Mouse (Mus musculus) cerebellum, postnatal 4 days (tissue): ENCODE measurements around the gene Olfr1238.

ENCODE experiments used
- DNase-seq, 2 experiments: peaks; one replicate each; pipeline ENCODE4 v3.0.0; 2022; ENCODE audit warnings: low spot score in 2 of 2, mixed read lengths in 1 of 2

Gene Olfr1238

DNA sequence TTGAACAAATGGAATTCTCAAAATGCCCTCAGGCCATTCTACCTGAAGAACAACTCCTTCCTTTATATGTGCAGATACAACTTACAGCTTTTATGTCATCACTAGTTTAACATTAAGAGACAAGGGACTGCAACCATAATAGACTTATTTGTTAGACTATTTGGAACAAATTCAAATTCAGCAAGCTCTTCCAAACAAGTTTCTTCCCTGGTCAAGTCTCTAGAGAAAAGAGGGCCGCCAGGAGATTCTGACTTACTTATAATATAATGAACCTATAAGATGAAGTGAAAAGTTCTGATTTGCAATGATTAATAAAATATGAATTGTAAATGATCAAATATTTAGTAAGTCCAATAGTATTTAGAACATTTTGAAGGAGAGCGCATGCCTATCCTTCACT lies at the start of gene Olfr1238:
Gene Olfr1238, minus strand, starts transcription at position 101 of the 400 bp plus-strand sequence.
- no peak for DNase-seq

DNA sequence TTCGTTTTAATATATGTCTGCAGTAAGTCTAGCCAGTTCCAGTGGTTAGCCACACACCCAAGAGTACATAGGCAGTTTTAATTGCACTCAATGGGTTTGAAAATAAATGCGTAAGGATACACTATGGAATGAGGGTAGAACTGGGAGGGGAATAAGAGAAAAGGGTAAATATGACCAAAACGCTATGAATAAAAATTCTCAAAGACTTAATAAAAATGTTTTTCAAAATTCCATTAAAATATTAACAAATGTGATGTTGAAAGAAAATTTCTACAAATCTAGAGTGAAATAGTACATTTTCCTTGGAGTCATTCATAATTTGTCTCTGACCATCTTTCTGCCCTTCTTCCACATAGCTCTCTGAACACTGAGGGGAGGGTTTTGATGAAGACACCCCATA lies 33.4 kb upstream of the Olfr1238 start, which contains the start of gene Olfr1240:
Gene Olfr1240, minus strand, starts transcription at position 101 of the 400 bp plus-strand sequence.
- no peak for DNase-seq

DNA sequence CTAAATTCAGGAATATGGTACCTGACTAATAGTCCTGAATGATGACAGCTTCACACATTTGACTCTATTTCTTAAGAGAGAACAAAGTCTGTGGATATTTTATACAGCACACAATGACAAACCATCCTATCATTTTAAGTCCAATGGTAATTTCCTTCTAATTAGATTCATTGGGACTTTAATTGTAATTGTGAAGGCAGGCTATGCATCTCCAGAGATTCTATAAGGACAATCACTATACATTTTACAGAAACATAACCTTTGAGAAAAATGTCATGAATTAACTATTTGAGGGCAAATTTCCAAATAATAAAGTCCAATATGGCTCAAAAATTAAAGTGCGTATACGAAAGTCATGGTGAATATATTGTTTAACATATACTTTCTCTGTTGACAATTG lies 10.8 kb upstream of the Olfr1238 start, which contains the start of gene Olfr1239:
Gene Olfr1239, minus strand, starts transcription at position 101 of the 400 bp plus-strand sequence.
- no peak for DNase-seq

DNA sequence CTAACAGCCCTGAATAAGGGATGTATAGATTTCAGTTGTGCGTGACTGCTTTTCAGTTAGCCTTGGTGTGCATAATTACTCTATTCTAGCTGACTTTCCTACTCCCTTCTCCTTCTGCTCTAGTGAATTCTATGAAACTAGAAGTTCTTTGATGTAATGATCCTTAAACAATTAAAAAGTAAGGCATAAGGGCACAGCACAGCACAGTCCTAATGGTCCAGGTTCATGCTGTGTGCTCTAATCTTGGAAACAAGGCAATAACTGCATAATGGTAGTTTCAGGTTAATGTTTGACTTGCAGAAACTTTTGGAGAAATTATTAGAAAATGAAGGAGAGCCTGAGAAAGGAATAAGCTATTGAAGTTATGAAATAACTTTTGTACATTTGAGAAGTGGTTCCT lies 5.1 kb upstream of the Olfr1238 start:
- DNase-seq, result no peak

DNA sequence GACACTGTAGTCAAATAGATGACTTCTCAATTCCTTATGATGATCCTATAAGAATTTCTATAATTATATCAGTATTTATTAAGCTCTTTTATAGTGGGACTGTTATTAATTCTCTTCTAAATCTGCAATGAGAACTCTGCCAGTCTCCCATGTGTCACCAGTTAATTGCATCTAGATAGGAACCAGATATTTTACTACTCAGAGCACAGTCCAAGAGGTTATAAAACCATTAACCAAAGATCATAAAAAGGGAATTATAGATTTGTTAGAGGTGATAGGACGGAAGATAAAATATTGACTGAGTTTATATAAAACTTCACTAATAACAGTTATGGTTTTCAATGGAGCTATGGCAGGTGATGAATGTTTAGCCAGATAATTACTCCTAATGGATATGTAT lies 8.6 kb downstream of the Olfr1238 start:
- no peak for DNase-seq

DNA sequence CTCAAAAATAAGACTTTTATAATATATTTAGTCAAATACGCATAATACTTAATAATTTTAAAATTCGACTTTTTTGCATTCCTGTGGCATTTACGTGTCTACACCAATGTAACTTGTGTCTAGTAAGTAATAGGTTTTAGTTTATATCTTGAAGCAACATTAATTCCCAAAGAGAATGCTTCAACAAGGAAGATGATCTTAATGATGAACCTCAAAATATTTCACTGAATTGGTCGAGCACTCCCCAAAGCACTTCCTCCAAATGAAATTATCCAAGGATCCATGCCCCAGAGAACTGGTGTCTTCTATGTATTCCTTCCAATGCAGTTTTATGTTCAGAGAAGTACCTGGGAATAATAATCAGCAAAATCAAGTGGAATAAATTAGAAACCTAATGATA lies 44.7 kb downstream of the Olfr1238 start, which contains the start of gene Olfr1234:
Gene Olfr1234, minus strand, starts transcription at position 101 of the 400 bp plus-strand sequence.
- no peak for DNase-seq
